Mouse (Mus musculus) kidney, adult 8-10 months (tissue): ENCODE results near the gene Rpl13a.
A peak's percentile ranks its signal among the peaks of the same experiment; 100 is the strongest.
"Not testable (repeated sequence)": the region's sequence is repeated elsewhere in the genome, so short reads cannot be mapped to it uniquely, and the experiment has no call there.

ENCODE experiments used
- DNase-seq, 2 experiments: peaks; one replicate each; pipeline ENCODE4 v3.0.0; 2022

Rpl13a gene

DNA sequence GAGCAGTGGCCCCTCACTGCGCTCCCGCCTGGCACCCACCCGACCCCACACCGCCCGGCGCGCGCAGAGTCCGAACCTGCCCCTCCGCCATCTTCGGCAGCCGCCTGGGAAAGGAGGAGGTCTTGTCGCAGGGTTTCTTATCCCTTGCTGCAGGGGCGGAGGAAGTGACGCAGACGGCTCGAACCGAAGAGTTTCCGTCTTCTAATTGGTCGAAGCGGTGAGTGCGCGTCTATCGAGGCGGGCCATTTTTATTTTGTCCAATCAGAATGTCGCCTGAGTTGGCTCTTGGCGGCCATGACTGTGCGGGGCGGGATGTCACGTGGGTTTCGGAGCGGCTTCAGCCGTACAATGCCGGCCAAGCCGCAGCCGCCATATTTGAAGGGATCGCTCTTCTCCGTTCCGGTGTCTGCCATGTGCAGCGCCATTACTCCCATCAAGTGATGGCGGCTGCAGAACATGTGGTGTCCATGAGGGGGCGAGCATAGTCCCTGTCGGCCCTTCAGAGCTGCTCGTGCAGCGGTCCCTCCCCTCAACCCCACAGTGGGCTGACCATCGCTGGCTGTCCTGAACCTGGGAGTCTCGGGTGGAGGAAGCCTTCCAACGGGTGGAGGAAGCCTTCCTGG, at the start of gene Rpl13a:
Gene Rpl13a (minus strand): TSS at position 138 of the 623 bp plus-strand sequence.
- peak; percentile 99 for DNase-seq

DNA sequence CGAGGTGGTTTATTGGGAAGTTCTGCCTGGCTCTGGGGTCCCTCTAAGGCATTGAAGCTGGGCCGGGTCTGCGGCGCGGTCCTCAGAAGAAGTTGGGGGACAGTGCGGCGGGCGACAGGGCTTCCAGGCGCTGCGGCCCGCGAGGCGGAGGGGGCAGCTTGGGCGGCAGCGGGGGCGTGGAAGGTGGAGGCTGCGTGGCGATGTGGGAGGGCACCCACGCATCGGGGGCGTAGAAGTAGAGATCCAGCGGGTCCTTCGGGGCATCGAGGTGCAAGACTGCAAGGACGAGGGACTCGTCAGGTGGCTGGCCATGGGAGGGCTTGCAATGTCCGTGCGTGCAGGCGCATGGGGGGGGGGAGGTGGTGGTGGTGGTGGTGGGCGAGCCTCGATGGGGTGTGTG, 47.8 kb upstream of the Rpl13a start:
- no peak for DNase-seq

DNA sequence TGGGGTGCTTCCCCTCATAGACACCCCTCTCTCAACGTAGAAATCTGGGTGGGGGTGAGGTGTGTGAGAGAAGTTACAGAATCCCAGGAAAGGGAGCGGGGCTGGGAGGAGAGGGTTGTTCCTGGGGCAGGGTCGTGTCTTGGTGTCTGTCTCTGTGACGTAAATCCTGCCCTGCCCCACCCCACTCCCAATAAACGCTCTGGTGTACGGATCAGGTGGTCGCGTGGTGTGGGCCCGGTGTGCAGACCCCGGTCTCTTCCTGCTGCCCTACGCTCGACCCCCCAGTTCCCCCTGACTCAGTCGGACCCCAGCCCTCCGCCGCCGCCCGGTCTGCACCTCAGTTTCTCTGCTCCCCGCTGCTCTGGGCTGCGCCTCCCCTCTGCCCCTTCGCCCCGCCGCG, 47.4 kb upstream of the Rpl13a start:
- DNase-seq, result no peak

DNA sequence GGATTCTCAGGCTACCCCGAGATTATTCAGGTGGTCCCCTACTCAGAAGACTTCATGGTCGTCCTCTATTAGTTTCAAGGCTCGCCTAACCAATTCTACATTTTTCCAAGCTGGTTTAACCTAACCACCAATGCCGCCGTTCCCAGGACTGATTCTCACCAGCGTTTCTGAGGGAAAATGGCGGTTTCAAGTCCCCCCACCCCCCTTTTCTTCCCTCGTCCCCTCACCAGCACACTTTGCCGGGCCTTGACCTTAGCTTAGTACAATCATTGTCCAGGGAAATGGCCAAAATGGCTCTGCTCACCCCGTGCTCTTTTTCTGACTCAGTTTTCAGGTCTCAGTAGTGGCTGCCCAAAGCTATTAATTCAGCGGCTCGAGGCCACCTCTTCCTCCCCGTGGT, 46.8 kb upstream of the Rpl13a start:
- no peak for DNase-seq

DNA sequence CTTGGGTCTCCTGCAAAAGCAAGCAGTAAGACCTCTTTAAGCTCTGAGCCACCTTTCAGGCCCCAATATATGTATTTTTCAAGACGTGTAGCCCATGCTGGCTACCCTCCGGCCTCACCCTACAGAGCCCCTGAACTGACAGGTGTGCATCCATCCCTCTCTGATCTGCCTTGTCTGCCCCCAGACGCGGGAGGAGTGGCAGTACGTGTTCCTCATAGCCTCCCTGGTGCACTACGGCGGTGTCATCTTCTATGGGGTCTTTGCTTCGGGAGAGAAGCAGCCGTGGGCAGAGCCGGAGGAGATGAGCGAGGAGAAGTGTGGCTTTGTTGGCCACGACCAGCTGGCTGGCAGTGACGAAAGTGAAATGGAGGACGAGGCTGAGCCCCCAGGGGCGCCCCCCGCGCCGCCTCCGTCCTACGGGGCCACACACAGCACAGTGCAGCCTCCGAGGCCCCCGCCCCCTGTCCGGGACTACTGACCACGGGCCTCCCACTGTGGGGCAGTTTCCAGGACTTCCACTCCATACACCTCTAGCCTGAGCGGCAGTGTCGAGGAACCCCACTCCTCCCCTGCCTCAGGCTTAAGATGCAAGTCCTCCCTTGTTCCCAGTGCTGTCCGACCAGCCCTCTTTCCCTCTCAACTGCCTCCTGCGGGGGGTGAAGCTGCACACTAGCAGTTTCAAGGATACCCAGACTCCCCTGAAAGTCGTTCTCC, 46.2 kb upstream of the Rpl13a start:
- no peak for DNase-seq

DNA sequence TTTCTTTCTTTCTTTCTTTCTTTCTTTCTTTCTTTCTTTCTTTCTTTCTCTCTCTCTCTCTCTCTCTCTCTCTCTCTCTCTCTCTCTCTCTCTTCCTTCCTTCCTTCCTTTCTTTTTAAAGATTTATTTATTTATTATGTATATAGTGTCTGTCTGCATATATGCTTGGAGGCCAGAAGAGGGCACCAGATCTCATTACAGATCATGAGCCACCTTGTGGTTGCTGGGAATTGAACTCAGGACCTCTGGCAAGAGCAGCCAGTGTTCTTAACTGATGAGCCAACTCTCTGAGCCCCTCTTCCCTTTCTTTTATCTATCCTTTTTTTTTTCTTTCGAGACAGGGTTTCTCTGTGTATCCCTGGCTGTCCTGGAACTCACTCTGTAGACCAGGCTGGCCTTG, 45.2 kb upstream of the Rpl13a start:
- DNase-seq, result not testable (repeated sequence)

DNA sequence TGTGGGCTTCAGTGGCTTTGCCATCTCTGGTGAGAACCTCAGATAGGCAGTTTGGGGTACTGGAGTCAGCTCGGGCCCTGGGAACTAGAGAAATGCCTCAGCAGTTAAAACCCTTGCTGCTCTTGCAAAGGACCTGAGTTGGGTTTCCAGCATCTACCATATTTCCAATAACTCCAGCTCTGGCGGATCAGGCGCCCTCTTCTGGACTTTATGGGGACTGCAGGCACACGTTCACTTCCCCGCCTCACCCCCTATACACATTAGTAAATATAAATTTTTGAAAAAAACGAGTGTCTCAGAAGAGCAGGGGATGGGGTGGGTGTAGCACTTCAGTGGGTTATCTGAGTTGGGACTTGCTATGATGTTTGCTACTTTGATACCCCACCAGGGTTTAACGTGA, 44.4 kb upstream of the Rpl13a start:
- no peak for DNase-seq

DNA sequence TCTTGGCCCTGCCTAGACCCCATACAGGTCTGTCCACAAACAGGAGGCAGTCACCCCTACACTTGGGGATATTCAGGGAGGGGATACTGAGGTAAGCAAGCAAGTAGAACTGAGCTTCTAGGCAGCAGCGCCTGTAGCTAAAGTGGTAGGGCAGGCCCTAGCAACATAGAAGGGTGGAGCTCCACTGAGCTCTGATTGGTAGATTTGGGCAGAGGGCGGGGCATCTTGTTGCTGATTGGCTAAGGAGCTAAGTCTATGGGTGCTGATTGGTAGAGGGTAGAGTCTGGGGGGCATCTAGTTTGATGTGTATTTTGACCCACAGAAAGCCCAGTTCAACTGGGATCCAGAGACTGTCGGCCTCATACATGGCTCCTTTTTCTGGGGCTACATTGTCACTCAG, 40.9 kb upstream of the Rpl13a start:
- no peak for DNase-seq

DNA sequence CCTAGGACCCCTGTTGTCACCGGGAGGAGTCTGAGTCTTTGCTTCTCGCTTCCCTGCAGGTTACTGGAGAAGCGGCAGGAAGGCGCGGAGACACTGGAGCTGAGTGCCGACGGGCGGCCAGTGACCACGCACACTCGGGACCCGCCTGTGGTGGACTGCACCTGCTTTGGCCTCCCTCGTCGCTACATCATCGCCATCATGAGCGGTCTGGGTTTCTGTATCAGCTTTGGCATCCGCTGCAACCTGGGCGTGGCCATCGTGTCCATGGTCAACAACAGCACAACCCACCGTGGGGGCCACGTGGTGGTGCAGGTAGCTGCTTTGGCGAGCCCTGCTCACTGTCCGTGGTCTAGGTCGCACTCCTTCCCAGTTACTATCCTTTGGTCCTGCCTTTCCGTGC, 40.1 kb upstream of the Rpl13a start:
- DNase-seq, result no peak

DNA sequence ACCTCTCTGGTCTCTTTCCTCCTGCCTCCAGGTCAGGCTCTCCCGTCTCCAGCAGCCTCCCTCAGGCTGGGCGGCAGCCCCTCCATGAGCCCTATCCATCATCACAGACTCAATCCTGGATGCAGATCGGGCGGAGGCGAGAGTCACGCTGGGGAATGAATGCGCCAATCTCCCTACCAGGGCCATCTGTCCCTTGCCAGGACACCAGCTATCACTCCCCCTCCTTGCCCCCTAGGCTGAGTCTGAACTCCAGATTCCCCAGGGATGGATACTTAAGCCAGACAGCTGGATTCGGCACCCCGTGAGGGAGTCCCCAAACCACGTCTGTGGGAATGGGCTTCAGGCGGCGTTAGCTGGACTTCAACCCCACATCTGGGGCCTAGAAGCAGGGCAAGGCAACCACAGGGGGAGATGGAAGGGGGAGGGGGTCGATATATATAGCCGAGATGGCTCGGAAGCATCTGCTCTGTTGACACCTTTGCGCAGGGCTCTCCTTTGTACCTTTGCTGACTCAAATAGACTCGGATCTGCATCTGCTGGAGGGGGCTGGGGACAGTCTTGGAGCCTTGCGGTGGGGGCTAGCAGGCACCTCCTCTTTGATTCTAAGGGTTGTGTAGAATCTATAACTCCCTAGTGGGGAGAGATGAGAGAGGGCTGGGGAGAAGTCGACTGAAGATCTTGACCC, 39.3 kb upstream of the Rpl13a start:
- no peak for DNase-seq

DNA sequence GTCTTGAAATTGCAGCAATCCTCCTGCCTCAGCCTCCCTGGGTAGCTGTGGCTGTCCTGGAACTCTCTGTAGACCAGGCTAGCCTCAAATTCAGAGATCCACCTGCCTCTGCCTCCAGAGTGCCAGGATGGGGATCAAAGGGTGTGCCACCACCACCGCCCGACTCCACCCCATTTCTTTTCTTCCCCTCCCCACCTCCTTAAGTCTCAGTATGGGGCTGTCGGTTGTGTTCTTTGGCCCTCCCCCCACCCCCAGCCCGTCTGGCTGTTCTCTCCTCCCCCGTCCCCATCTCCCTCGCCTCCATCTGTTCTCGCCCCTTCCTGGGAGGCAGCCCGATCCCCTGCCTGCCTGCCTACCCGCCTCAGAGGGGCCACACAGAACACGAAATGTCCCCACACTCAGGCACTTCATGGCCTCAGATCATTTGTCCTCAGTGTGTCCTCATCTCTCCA, 38.4 kb upstream of the Rpl13a start:
- DNase-seq, result no peak

DNA sequence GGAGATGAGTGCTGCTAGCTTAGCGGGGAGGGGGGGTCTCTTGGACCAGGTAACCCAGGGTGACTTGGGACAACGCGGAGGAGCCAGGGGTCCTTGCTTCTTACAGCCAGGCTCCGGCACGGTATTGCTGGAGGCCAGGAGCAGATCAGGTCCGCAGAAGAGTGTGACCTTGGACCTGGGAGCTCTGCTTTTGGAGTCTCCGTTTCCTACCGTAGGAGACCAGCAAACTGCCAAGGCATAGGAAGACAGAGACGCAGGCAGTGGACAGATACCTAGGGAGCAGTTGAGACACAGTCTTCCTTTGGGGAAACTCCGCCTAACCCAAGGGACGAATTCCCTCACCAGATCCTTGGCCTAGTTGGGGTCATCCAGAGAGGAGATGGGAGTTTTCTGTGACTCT, 37.1 kb upstream of the Rpl13a start:
- DNase-seq, result no peak

DNA sequence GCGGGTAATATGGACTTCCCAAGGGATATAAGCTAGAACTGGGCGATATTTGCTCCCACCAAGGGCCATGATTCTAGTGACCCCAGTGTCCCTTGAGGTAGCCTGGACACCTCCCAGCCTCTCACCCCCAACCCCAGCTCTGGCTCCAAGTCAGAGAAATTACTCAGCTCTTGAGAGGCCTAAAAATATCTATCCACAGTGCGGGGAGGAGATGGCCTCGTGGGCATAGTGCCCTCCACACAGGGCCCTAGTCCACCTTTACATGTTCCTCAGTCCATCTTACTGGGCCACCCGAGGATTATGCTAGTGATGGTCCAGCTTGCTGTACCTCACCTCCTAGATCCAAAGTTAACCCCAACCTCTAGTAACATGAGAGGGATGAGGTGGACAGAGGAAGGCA, 36.3 kb upstream of the Rpl13a start:
- DNase-seq, result no peak

DNA sequence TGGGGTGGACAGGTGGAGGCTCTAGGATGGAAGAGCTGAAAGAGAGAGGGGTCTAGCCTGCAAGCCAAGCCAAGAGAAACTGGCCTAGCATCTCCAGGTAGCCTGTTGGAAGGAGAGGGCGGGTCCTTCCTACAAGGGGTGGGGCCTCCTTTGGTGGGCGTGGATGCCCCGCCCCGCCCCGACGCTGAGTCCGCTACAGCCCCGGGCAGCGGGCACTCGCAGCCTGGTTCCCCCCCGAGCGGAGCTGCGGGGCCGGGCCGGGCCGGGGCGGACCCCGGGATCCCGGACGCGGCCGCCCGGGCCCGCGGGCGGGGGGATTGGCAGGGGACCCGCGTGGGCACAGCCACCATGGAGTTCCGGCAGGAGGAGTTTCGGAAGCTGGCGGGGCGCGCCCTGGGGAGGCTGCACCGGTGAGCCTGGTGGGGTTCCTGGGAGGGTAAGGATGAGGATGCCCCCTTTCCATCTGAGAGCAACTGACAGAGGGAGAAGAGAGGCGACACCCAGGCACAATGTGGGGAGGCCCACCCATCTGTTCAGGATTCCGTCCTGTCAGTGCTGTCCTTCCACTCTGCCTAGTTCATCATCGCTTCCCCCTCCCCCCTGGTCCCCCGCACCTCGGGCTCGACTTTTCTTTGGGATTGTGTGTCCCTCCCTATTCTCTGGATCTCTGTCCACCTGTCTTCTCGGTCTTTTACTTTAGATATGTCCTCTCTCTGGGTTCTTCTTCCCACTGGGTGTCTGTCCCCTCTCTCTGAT, 35.4 kb upstream of the Rpl13a start, which contains the start of gene Slc17a7:
Gene Slc17a7 (plus strand): TSS at position 215 of the 756 bp plus-strand sequence.
- peak in 1 of 2 experiments; percentile 34 for DNase-seq

DNA sequence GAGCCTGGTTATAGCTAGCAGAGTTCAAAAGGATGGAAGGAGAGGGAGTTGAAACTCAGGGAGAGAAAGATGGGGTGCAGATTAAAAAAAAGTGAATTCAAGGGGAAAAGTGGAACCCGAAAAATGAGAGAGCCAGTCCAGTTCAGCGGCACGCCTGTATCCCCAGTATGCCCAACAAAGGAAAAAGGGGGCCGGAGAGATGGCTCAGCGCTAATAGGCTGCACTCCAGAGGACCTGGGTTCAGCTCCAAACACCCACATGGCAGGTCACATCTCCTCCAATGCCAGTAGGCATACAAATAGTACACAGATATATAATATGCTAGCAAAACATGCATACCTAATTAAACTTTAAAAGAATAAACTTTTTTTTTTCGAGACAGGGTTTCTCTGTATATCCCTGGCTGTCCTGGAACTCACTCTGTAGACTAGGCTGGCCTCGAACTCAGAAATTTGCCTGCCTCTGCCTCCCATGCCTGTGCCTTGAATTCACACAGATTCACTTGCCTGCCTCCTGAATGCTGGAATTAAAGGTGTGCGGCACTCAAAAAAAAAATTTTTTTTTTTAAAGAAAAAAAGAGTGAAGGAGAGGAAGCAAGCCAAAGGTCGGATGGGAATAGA, 34.5 kb upstream of the Rpl13a start:
- DNase-seq, result no peak

DNA sequence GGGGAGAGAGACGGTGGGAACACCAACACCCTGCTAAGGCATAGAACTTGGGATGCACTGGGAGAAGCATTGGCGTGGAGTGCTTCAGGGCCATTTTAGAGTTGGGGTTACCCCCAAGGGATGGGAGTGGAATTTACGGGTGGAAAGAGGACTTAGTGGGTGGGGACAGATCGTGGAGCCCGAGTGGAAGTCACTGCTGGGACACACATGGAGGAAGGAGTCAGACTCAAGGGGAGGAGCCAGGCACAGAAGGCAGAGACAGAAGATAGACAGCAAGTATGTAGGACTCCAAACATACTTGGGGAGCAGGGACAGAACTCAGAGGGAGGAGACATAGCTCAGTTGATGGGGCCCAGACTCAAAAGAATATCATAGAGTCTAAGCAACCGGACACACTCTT, 34.0 kb upstream of the Rpl13a start:
- no peak for DNase-seq

DNA sequence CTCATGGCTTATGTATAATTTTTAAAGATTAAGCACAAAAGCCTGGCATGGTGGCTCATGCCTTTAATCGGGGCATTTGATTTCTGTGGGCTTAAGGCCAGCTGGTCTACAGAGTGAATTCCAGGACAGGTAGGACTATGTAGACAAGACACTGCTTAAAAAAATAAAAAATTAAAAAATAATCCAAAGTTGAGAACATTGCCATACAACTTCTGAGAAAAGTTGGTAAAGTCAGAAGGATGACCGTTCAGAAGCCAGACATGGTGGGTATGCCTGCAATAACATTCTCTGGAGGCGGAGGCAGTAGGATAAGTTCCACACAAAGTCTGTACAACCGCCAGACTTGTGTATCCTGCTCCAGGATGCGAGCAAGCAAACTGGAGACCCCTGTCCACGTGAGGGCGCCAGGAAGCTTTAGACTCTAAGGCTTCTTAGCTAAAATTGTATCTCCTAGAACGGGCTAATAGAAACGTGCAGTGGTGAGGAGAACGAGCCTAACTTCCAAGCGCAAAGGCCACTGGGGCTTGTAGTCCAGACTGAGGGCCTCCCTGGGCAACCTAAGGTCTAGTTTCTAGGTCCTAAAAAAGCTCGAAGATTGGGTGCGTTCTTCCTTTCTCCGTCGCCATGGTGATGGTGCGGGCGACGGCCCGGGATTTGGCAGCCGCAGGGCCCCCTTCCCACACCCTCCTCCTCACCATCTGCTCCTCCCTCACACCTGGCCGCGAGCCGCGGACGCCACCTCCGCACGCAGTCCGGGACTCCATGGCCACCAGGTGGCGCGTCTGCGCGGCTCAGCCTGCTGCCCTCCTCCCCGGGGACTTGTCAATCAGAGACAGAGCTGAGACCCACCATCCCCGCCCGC, 33.3 kb upstream of the Rpl13a start:
- peak; percentile 82 to 85 for DNase-seq

DNA sequence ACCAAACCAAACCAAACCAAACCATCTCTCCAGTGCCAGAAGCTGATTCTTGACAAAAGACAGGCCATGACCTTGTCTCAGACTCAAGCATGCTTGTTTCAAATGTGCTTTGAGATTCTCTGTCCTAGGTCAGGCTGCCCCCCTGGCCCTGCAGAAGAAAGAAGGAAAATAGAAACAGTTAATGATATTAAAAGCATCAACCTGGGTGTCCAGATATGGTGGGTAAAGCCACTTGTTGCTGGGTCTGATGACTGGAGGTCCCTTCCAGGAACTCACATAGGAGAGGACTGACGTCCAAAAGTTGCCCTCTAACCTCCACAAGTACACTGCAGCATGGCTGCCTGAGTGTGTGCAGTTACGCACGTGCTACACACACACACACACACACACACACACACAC, 32.3 kb upstream of the Rpl13a start:
- DNase-seq, result no peak

DNA sequence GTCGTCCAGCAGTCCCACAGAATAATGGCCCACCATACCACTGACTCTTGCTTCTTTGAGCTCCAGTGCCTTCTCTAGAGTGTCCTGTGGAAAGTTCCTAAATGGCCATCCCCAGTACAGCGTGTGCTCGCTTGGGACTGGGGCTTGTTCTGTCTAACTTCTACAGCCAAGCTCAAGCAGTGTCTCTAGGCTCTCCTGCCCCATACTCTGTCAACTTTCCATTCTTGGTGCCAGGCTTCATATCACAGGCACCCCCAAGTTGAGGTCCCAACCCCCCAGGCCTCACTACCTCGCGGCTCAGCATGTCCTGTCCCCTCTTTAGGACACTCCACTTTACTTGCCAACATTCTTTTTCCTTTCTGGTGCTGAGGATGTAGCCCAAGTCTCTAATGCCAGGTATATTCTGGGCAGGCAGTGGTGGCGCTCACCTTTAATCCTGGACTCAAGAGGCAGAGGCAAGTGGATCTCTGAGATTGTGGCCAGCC, 31.8 kb upstream of the Rpl13a start:
- DNase-seq, result no peak

DNA sequence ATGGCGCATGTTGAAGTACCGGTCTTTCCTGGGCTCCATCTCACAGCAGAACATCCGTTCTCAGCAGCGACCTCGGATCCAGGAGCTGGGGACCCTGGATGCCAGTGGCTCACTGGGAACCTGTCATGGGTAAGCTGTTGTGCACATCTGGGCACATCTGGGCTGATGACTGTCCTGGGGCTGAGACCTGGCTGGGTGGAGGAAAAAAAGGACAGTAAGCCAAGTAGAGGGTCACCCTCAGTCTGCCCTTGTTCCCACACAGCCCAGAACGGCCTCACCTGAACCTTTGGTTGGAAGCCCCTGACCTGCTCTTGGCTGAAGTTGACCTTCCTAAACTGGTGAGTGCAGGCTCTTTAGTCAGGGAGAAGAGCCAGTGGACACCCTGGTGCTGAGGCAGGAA, 30.4 kb upstream of the Rpl13a start:
- no peak for DNase-seq

DNA sequence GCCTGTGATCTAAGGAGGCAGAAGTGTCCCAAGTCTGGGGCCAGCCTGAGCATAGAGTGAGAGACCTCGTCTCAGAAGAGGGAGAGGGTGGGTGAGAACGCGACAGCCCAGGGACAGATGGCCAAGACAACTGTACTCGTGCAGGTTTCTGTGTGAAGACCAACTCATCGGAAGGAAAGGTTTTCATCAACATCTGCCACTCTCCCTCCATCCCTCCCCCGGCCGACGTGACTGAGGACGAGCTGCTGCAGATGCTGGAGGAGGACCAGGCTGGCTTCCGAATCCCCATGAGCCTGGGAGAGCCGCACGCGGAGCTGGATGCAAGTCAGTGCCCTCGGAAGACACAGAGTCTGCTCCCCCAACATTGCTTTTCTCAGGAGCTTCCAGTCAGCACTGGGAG, 28.9 kb upstream of the Rpl13a start:
- no peak for DNase-seq

DNA sequence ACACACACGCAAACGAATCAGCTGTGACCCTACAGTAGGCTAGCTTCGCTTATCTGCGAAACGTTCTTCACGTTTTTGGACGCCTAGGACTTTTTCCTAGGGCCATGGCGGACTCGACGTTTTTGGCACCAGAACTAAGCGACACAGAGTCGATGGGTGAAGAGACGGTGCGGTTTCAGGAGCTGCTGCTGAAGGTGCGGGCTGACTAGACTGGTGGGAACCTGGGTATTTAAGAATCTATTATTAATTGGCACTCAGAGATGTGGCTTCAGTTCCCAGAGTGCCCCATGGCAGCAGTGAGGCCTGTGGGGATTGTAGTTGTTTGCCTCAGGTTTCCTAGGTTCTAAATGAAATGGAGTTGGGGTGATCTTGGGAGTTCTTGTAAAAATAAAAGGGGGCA, 27.6 kb upstream of the Rpl13a start:
- no peak for DNase-seq
